Mouse (Mus musculus) right cerebral cortex, postnatal 36 days (tissue): ENCODE measurements around the gene Coq2.

Source experiments
- DNase-seq, 2 experiments: peaks; one replicate each; pipeline ENCODE4 v3.0.0; 2022; ENCODE audit warnings: low spot score in 2 of 2, mixed read lengths in 1 of 2

Gene Coq2

GRCm38 (mm10) chr5:100621876-100622508, 52.9 kb downstream of the Coq2 start:
- no peak for DNase-seq

- no peak for DNase-seq
Measured at GRCm38 (mm10) chr5:100620952-100621351, 54.0 kb downstream of the Coq2 start.

- DNase-seq: no peak
Measured at GRCm38 (mm10) chr5:100619586-100620275, 55.2 kb downstream of the Coq2 start.

DNA sequence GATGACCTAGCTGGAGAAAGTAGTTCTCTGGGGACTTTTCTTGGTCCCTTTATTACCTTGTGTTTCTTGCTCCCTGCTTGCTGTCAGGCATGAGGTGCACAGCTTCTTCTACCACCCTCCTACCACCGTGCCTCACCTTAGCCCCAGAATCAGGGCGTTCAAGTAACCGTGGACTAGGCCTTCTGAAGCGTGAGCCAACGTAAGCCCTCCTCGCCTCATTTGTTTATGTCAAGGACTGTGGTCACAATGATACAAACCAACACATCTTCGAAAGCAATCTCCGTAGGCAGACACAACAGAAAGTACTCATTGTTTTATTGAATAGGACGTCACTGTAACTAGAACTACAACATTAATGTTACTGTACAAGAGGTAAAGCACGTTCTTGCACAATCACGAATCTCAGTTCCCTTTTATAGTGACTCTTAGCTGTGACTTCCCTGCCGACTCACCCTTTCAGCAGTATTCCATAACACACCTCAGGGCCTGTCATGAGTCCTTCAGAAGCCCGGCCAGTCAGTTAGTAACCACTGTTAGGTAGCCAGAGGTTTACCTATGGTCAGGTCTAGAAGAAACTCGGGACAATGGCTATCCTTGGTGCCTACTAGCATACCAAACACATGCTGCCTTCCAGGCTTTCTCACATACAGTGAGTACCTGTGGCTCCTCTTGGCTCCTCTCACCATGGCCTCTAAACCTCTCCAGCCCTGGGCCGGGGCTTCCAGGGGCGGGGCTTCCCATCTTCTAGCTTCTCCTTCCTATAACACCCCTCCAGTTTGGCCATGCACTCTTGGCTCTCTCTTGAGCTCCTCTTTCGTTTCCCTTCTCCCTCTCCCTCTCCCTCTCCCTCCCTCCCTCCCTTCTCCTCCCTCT, 60.8 kb downstream of the Coq2 start:
- no peak for DNase-seq

GRCm38 (mm10) chr5:100607868-100608267, 67.1 kb downstream of the Coq2 start:
- no peak for DNase-seq

GRCm38 (mm10) chr5:100607090-100607762, 67.7 kb downstream of the Coq2 start:
- no peak for DNase-seq

- no peak for DNase-seq
Measured at GRCm38 (mm10) chr5:100605828-100606229, 69.1 kb downstream of the Coq2 start.
